Mouse (Mus musculus): ENCODE measurements at regions not wholly inside any gene's neighbourhood (a gene's known extent, or its start where the extent isn't known, plus 50 kb on each side); places are given as distances from the start of the nearest gene placed in this dataset.

- ATAC-seq (ENCODE audit: extremely low read depth, insufficient number of reproducible peaks, low FRiP score, poor library complexity, severe bottlenecking), result peak; percentile 60
Observed at GRCm38 (mm10) chr13:101568985-101569631, 198.9 kb downstream of the Pik3r1 start.

GRCm38 (mm10) chr13:101565323-101565722, 202.7 kb downstream of the Pik3r1 start:
- ATAC-seq (ENCODE audit: extremely low read depth, insufficient number of reproducible peaks, low FRiP score, poor library complexity, severe bottlenecking), result no peak

- no peak for ATAC-seq (ENCODE audit: extremely low read depth, insufficient number of reproducible peaks, low FRiP score, poor library complexity, severe bottlenecking)
Observed at GRCm38 (mm10) chr13:101555371-101555874, 212.6 kb downstream of the Pik3r1 start.

GRCm38 (mm10) chr13:101553131-101553549, 214.9 kb downstream of the Pik3r1 start:
- ATAC-seq (ENCODE audit: extremely low read depth, insufficient number of reproducible peaks, low FRiP score, poor library complexity, severe bottlenecking), result no peak

- ATAC-seq (ENCODE audit: extremely low read depth, insufficient number of reproducible peaks, low FRiP score, poor library complexity, severe bottlenecking), result no peak
Observed at GRCm38 (mm10) chr13:101552451-101552850, 215.6 kb downstream of the Pik3r1 start.

- ATAC-seq (ENCODE audit: extremely low read depth, insufficient number of reproducible peaks, low FRiP score, poor library complexity, severe bottlenecking), result no peak
Observed at GRCm38 (mm10) chr13:101551068-101551467, 216.9 kb downstream of the Pik3r1 start.

- ATAC-seq (ENCODE audit: extremely low read depth, insufficient number of reproducible peaks, low FRiP score, poor library complexity, severe bottlenecking), result no peak
Observed at GRCm38 (mm10) chr13:101550526-101550925, 217.5 kb downstream of the Pik3r1 start.

- ATAC-seq (ENCODE audit: extremely low read depth, insufficient number of reproducible peaks, low FRiP score, poor library complexity, severe bottlenecking), result no peak
Observed at GRCm38 (mm10) chr13:101547887-101548286, 220.1 kb downstream of the Pik3r1 start.

GRCm38 (mm10) chr13:101547365-101547764, 220.7 kb downstream of the Pik3r1 start:
- ATAC-seq (ENCODE audit: extremely low read depth, insufficient number of reproducible peaks, low FRiP score, poor library complexity, severe bottlenecking), result no peak

- no peak for ATAC-seq (ENCODE audit: extremely low read depth, insufficient number of reproducible peaks, low FRiP score, poor library complexity, severe bottlenecking)
Observed at GRCm38 (mm10) chr13:101545344-101546181, 222.5 kb downstream of the Pik3r1 start.

- peak; percentile 94 for ATAC-seq (ENCODE audit: extremely low read depth, insufficient number of reproducible peaks, low FRiP score, poor library complexity, severe bottlenecking)
Observed at GRCm38 (mm10) chr13:101540391-101541191, 227.4 kb downstream of the Pik3r1 start.

- no peak for ATAC-seq (ENCODE audit: extremely low read depth, insufficient number of reproducible peaks, low FRiP score, poor library complexity, severe bottlenecking)
Observed at GRCm38 (mm10) chr13:101538110-101538509, 229.9 kb downstream of the Pik3r1 start.

- ATAC-seq (ENCODE audit: extremely low read depth, insufficient number of reproducible peaks, low FRiP score, poor library complexity, severe bottlenecking), result no peak
Observed at GRCm38 (mm10) chr13:101536019-101536418, 232.0 kb downstream of the Pik3r1 start.

GRCm38 (mm10) chr13:101535331-101535866, 232.6 kb downstream of the Pik3r1 start:
- no peak for ATAC-seq (ENCODE audit: extremely low read depth, insufficient number of reproducible peaks, low FRiP score, poor library complexity, severe bottlenecking)

GRCm38 (mm10) chr13:101534490-101534889, 233.5 kb downstream of the Pik3r1 start:
- no peak for ATAC-seq (ENCODE audit: extremely low read depth, insufficient number of reproducible peaks, low FRiP score, poor library complexity, severe bottlenecking)

- no peak for ATAC-seq (ENCODE audit: extremely low read depth, insufficient number of reproducible peaks, low FRiP score, poor library complexity, severe bottlenecking)
Observed at GRCm38 (mm10) chr13:101532913-101533312, 235.1 kb downstream of the Pik3r1 start.

- ATAC-seq (ENCODE audit: extremely low read depth, insufficient number of reproducible peaks, low FRiP score, poor library complexity, severe bottlenecking), result no peak
Observed at GRCm38 (mm10) chr13:101527691-101528090, 240.3 kb downstream of the Pik3r1 start.

GRCm38 (mm10) chr13:101524781-101525180, 243.2 kb downstream of the Pik3r1 start:
- no peak for ATAC-seq (ENCODE audit: extremely low read depth, insufficient number of reproducible peaks, low FRiP score, poor library complexity, severe bottlenecking)

- no peak for ATAC-seq (ENCODE audit: extremely low read depth, insufficient number of reproducible peaks, low FRiP score, poor library complexity, severe bottlenecking)
Observed at GRCm38 (mm10) chr13:101524223-101524622, 243.8 kb downstream of the Pik3r1 start.
